ENCODE assay signal across 26 mouse cellular contexts in genomic region chr12:5547698-5548097, GRCm38 (mm10).
DNase-seq lines count a peak whose midpoint lies in the region; ATAC-seq and TF ChIP-seq lines count a peak whose summit lies in the region.
"Had no signal": no experiment of that assay in that cellular context is flagged by ENCODE, and none has a peak within 500 bp of the region (broad histone marks: within the 10 kb centered on the region; RNA-seq: fewer than 3 reads in every experiment).

No protein-coding gene starts in this region.

- peaks cover 9% of the 10 kb centered on the region for H3K4me1 ChIP-seq in forebrain, embryonic 12.5 days
- H3K4me1 ChIP-seq in forebrain, postnatal 0 days (ENCODE audit: insufficient read depth): no peaks in the 10 kb centered on the region
- H3K4me1 ChIP-seq in forebrain, embryonic 14.5 days (ENCODE audit: control insufficient read depth, insufficient read depth, low read length): peaks cover 8% of the 10 kb centered on the region
- peaks cover 14% of the 10 kb centered on the region for H3K4me1 ChIP-seq in forebrain, embryonic 10.5 days
- H3K4me1 ChIP-seq in forebrain, embryonic 16.5 days (replicated peaks; ENCODE audit: control insufficient read depth, insufficient read depth, low read length): peaks cover 9% of the 10 kb centered on the region

- no peak overlapping the region for H3K27ac ChIP-seq in forebrain, embryonic 12.5 days
- H3K27ac ChIP-seq in forebrain, postnatal 0 days (ENCODE audit: low read depth, low read length): no peak overlapping the region
- H3K27ac ChIP-seq in forebrain, embryonic 14.5 days (ENCODE audit: low read depth, low read length): no peak overlapping the region
- H3K27ac ChIP-seq in forebrain, embryonic 10.5 days: no peak overlapping the region
- H3K27ac ChIP-seq in forebrain, embryonic 16.5 days (ENCODE audit: low read length): no peak overlapping the region
- H3K27ac ChIP-seq: embryonic facial prominence, embryonic 13.5 days; embryonic facial prominence, embryonic 15.5 days had no signal

- TF ChIP-seq CTCF in forebrain, postnatal 0 days (IDR thresholded peaks at IDR 0.05; ENCODE audit: low read depth): no peak
- TF ChIP-seq CTCF in brain, embryonic 14.5 days (IDR thresholded peaks at IDR 0.05; ENCODE audit: borderline replicate concordance, extremely low read depth, insufficient read depth, insufficient read length): no peak

- no peaks in the 10 kb centered on the region for H3K36me3 ChIP-seq in forebrain, embryonic 12.5 days (replicated peaks)
- H3K36me3 ChIP-seq in forebrain, postnatal 0 days (ENCODE audit: insufficient read depth): no peaks in the 10 kb centered on the region
- H3K36me3 ChIP-seq in forebrain, embryonic 14.5 days (ENCODE audit: control insufficient read depth, insufficient read depth, low read length): no peaks in the 10 kb centered on the region
- no peaks in the 10 kb centered on the region for H3K36me3 ChIP-seq in forebrain, embryonic 10.5 days (replicated peaks)
- H3K36me3 ChIP-seq in forebrain, embryonic 16.5 days (ENCODE audit: control insufficient read depth, insufficient read depth): no peaks in the 10 kb centered on the region
- H3K36me3 ChIP-seq: embryonic facial prominence, embryonic 13.5 days; embryonic facial prominence, embryonic 15.5 days; G1E had no signal

- no peaks in the 10 kb centered on the region for H3K27me3 ChIP-seq in forebrain, embryonic 12.5 days
- no peaks in the 10 kb centered on the region for H3K27me3 ChIP-seq in forebrain, postnatal 0 days (ENCODE audit: insufficient read depth, low read length)
- H3K27me3 ChIP-seq in forebrain, embryonic 14.5 days (replicated peaks; ENCODE audit: control insufficient read depth, insufficient read depth, low read length): 0 out of 2 replicates have a peak, but pooled peaks cover 3% of the 10 kb centered on the region
- H3K27me3 ChIP-seq in forebrain, embryonic 10.5 days (ENCODE audit: poor library complexity, severe bottlenecking): peaks cover 51% of the 10 kb centered on the region
- no peaks in the 10 kb centered on the region for H3K27me3 ChIP-seq in forebrain, embryonic 16.5 days (replicated peaks; ENCODE audit: control insufficient read depth, insufficient read depth, low read length)
- H3K27me3 ChIP-seq: CH12.LX; embryonic facial prominence, embryonic 13.5 days; embryonic facial prominence, embryonic 15.5 days had no signal

- WGBS in forebrain, embryonic 12.5 days: 44% methylated on average over 5 of the region's 5 CpGs
- WGBS in forebrain, postnatal 0 days: 26% methylated on average over 5 of the region's 5 CpGs
- 18% methylated on average over 5 of the region's 5 CpGs for WGBS in forebrain, embryonic 14.5 days
- 79% methylated on average over 5 of the region's 5 CpGs for WGBS in forebrain, embryonic 10.5 days
- 16% methylated on average over 5 of the region's 5 CpGs for WGBS in forebrain, embryonic 16.5 days

- H3K9me3 ChIP-seq in forebrain, embryonic 12.5 days: no peaks in the 10 kb centered on the region
- no peaks in the 10 kb centered on the region for H3K9me3 ChIP-seq in forebrain, postnatal 0 days (ENCODE audit: low read length)
- H3K9me3 ChIP-seq in forebrain, embryonic 14.5 days (replicated peaks; ENCODE audit: control insufficient read depth, low read length): no peaks in the 10 kb centered on the region
- no peaks in the 10 kb centered on the region for H3K9me3 ChIP-seq in forebrain, embryonic 10.5 days
- no peaks in the 10 kb centered on the region for H3K9me3 ChIP-seq in forebrain, embryonic 16.5 days (ENCODE audit: control insufficient read depth, low read length)
- H3K9me3 ChIP-seq: embryonic facial prominence, embryonic 13.5 days; embryonic facial prominence, embryonic 15.5 days had no signal

- peak; percentile 21; the same call in 1 of the 2 replicates for ATAC-seq in forebrain, embryonic 12.5 days (ENCODE audit: low FRiP score)
- ATAC-seq in forebrain, postnatal 0 days: no peak
- ATAC-seq in forebrain, embryonic 14.5 days: peak; percentile 79
- peak; percentile 69 for ATAC-seq in forebrain, embryonic 16.5 days
- ATAC-seq: activated CD4-positive, CD25-positive, alpha-beta regulatory T cell, adult 4 months; CD4-positive, CD25-positive, alpha-beta regulatory T cell, adult 4 months; Patski had no signal

- no peak overlapping the region for H3K4me2 ChIP-seq in forebrain, embryonic 12.5 days
- no peak overlapping the region for H3K4me2 ChIP-seq in forebrain, postnatal 0 days (ENCODE audit: low read depth)
- H3K4me2 ChIP-seq in forebrain, embryonic 14.5 days (ENCODE audit: low read length): no peak overlapping the region
- H3K4me2 ChIP-seq in forebrain, embryonic 16.5 days (ENCODE audit: low read length): no peak overlapping the region
- H3K4me2 ChIP-seq: embryonic facial prominence, embryonic 13.5 days; embryonic facial prominence, embryonic 15.5 days had no signal

- TF ChIP-seq POLR2A in brain, embryonic 14.5 days (IDR thresholded peaks at IDR 0.05; ENCODE audit: borderline replicate concordance, extremely low read depth, insufficient read depth, insufficient read length, poor library complexity, severe bottlenecking): no peak

- no peak overlapping the region for H3K4me3 ChIP-seq in forebrain, embryonic 12.5 days (replicated peaks)
- H3K4me3 ChIP-seq in forebrain, postnatal 0 days (ENCODE audit: low read depth, low read length): no peak overlapping the region
- H3K4me3 ChIP-seq in forebrain, embryonic 14.5 days (ENCODE audit: low read depth, low read length): no peak overlapping the region
- H3K4me3 ChIP-seq in forebrain, embryonic 10.5 days: no peak overlapping the region
- H3K4me3 ChIP-seq in forebrain, embryonic 16.5 days (replicated peaks; ENCODE audit: low read length): no peak overlapping the region
- H3K4me3 ChIP-seq: embryonic facial prominence, embryonic 13.5 days; embryonic facial prominence, embryonic 15.5 days; erythroblast, embryonic 14.5 days had no signal

- H3K9ac ChIP-seq in forebrain, embryonic 12.5 days: no peak overlapping the region
- H3K9ac ChIP-seq in forebrain, postnatal 0 days: no peak overlapping the region
- no peak overlapping the region for H3K9ac ChIP-seq in forebrain, embryonic 14.5 days (ENCODE audit: low read length)
- H3K9ac ChIP-seq in forebrain, embryonic 16.5 days (replicated peaks; ENCODE audit: low read depth, low read length): no peak overlapping the region
- H3K9ac ChIP-seq: embryonic facial prominence, embryonic 13.5 days; embryonic facial prominence, embryonic 15.5 days had no signal

- DNase-seq in forebrain, postnatal 0 days: no peak
- peak; percentile 62 for DNase-seq in forebrain, embryonic 14.5 days (ENCODE audit: low spot score)
- no peak for DNase-seq in forebrain, embryonic 10.5 days (ENCODE audit: extremely low spot score, low spot score)
- peak; percentile 75 for DNase-seq in brain, embryonic 14.5 days (ENCODE audit: low read depth)
- no peak for DNase-seq in heart, postnatal 4 days
- DNase-seq: adrenal gland, adult 8-10 months; adrenal gland, postnatal 14 days; adrenal gland, postnatal 36 days; B cell, adult 2 months; cerebellum, adult 11 months; cerebellum, adult 18-20 months; cerebellum, adult 8-10 months; cerebellum, adult 9-11 months; cerebellum, postnatal 14 days; cerebellum, postnatal 36 days; embryo, embryonic 11 days had no signal

Comparison
In these comparisons a context has a peak if more than half of its experiments do, and no peak if none do; other contexts are left out.
1. DNase-seq: peak in forebrain, embryonic 14.5 days (single experiment) and brain, embryonic 14.5 days (single experiment); none in forebrain, postnatal 0 days (single experiment), forebrain, embryonic 10.5 days (single experiment) and heart, postnatal 4 days (single experiment).